Mouse (Mus musculus) lung, adult 2 months (tissue): ENCODE measurements around the gene AC170998.1.

ENCODE experiments used
- CTCF ChIP-seq: fragments of 200-500 bp; IDR thresholded peaks from 2 replicates; pipeline ENCODE4 v1.5.1; 2011; ENCODE audit warnings: mild to moderate bottlenecking, low read length, control low read depth; ENCODE audit not compliant: insufficient read depth
- POLR2A ChIP-seq: fragments of 200-500 bp; IDR thresholded peaks from 2 replicates; pipeline ENCODE4 v1.6.1; 2011; ENCODE audit warnings: low read depth, mild to moderate bottlenecking, control low read depth, low read length, borderline replicate concordance; ENCODE audit errors: extremely low read depth

GRCm38 (mm10) chr17:28694078-28694477 is 31.8 kb upstream of the AC170998.1 start:
- TF ChIP-seq POLR2A (no peak), CTCF (no peak)
